Mouse (Mus musculus) liver, postnatal 0 days (tissue): ENCODE results near the gene Sowahb.

Source experiments
- CTCF ChIP-seq: sonication (generic); IDR thresholded peaks from 2 replicates; pipeline ENCODE4 v1.5.1; 2016; ENCODE audit warnings: antibody characterized with exemption, low read depth
- EP300 ChIP-seq: IDR thresholded peaks from 2 replicates; pipeline ENCODE4 v1.6.1; 2016; ENCODE audit warnings: antibody characterized with exemption, low read depth, mild to moderate bottlenecking

GRCm38 (mm10) chr5:93041276-93041675 is 3.5 kb downstream of the Sowahb start:
- TF ChIP-seq CTCF (no peak), EP300 (no peak)
